Mouse (Mus musculus): ENCODE results near the gene Naa20.

DNA sequence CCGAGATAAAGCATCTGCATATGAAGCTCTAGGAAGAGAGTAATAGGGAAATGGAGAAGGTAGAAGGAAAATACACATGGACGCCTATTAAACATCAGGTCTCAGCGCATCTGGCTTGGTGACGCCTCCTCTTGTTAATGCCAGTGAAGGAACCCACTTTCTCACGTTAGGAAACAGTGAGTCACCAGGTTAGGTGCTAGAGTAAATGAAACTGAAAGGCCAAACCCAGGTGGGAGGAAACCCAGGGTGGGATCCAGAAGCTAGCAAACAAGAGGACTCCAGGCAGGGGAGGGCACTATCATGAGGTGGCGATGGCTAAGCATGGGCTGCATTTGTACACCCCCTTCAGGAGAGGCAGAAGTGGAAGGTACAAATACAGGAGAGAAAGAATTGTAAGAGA is 3.3 kb downstream of the Naa20 start:
- TF ChIP-seq POLR2A (IDR thresholded peaks at IDR 0.05; ENCODE audit: insufficient read length, low read depth) = no peak
- no peak for TF ChIP-seq POLR2AphosphoS2 (IDR thresholded peaks at IDR 0.05; ENCODE audit: insufficient read length, low read depth)
- no peak for TF ChIP-seq TCF12 (IDR thresholded peaks at IDR 0.05; ENCODE audit: insufficient read depth, poor library complexity, severe bottlenecking)
- TF ChIP-seq MYOD1 (IDR thresholded peaks at IDR 0.05; ENCODE audit: control insufficient read depth in 1 of 3, insufficient read length in 2 of 3, low read depth in 2 of 3) = no peak
- TF ChIP-seq REST (IDR thresholded peaks at IDR 0.05; ENCODE audit: insufficient read depth, insufficient read length) = no peak
- TF ChIP-seq MAX (IDR thresholded peaks at IDR 0.05; ENCODE audit: low read depth) = no peak
- no peak for TF ChIP-seq CEBPB (IDR thresholded peaks at IDR 0.05; ENCODE audit: insufficient read depth, poor library complexity, severe bottlenecking)
